Mouse (Mus musculus): ENCODE results near the gene Nwd2. TPM values are rescaled to one million over a fixed set of nuclear protein-coding genes. Genes with fewer than 3 reads are reported as not detected.
A peak's percentile ranks its signal among the peaks of the same experiment; 100 is the strongest.

Gene Nwd2
- polyA plus RNA-seq, 1 experiment = not detected

DNA sequence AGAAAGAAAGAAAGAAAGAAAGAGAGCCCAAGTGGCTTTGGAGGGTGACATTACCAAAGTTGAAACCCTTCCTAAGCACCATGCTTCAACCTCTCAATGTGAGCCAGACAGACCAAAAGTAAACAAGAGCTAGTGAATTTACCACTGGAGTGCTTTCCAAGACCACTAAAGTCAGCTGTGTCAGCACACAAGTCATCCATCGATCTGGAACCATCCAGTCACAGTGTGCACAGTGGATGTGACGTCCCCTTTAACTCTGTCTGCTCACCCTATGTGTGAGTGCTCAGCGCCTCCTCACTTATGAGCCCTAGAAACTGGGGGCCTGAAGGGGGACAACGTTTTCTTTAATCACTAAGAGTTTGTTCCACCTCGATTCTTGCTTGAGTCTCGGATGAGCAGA lies 170.6 kb downstream of the Nwd2 start:
- Histone ChIP-seq H3K4me3 (ENCODE audit: insufficient read depth, low read depth, low read length) (no peak overlapping the region), H3K4me1 (ENCODE audit: control insufficient read depth, insufficient read depth, low read length) (peaks cover 45% of the 10 kb centered on the region), H3K27ac (ENCODE audit: insufficient read depth, low read depth, low read length) (peak overlapping the region; percentile 65; the same call in 1 of the 2 replicates), H3K36me3 (ENCODE audit: control insufficient read depth, insufficient read depth, low read length) (no peaks in the 10 kb centered on the region), H3K27me3 (replicated peaks; ENCODE audit: control insufficient read depth, insufficient read depth, low read length) (no peaks in the 10 kb centered on the region)
- 44% methylated on average over 6 of the region's 6 CpGs for WGBS
- no peak for DNase-seq
- TF ChIP-seq CTCF (conservative IDR thresholded peaks at IDR 0.05; ENCODE audit: insufficient read depth, insufficient read length, low read depth, low read length) = no peak
- TF ChIP-seq POLR2A (IDR thresholded peaks at IDR 0.05; ENCODE audit: low read depth, low read length) = no peak

DNA sequence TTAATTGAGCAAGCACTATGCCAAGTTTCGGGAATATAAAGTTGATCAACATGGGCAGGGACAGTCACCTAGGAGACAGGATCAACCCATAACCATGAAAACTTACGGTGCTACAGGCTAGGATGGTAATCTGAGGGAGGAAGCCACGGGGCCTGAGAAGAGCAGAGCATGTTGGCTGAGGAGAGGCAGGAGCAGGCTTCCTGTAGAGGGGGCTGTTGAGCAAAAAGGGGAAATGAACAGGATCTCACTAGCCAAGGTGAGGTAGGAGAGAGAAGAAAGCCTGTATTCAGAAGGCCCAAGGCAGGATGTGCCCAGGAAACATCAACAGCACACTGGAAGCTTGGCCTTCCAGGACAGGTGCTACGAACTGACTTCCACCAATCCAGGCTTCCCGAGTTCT lies 172.3 kb downstream of the Nwd2 start:
- Histone ChIP-seq H3K4me1 (ENCODE audit: control insufficient read depth, insufficient read depth, low read length) (peaks cover 46% of the 10 kb centered on the region), H3K27me3 (replicated peaks; ENCODE audit: control insufficient read depth, insufficient read depth, low read length) (no peaks in the 10 kb centered on the region), H3K36me3 (ENCODE audit: control insufficient read depth, insufficient read depth, low read length) (no peaks in the 10 kb centered on the region), H3K4me3 (ENCODE audit: insufficient read depth, low read depth, low read length) (no peak overlapping the region), H3K27ac (ENCODE audit: insufficient read depth, low read depth, low read length) (peak overlapping the region; percentile 41)
- DNase-seq = no peak
- WGBS = 80% methylated on average over 5 of the region's 5 CpGs
- TF ChIP-seq POLR2A (IDR thresholded peaks at IDR 0.05; ENCODE audit: low read depth, low read length) (no peak), CTCF (conservative IDR thresholded peaks at IDR 0.05; ENCODE audit: insufficient read depth, insufficient read length, low read depth, low read length) (peak; percentile 50)

DNA sequence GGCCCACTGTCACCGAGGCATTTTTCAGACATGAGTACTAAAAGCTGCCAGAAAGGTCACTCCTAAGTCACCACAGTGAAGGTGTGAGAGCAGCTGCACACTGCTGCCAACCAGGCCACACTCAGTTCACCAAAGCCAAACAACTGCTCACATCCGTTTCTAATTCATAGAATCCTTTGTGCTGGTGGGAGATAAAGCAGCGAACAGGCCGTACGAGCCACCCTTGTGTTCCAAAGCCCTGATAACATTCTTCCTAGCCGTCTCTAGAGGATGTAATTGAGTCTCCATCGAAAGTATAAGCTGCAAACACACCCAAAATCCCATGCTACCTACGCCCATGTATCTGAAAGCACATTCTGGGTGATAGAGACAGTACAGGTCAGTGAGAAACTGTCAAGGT lies 173.0 kb downstream of the Nwd2 start:
- DNase-seq = no peak
- Histone ChIP-seq H3K27ac (ENCODE audit: insufficient read depth, low read depth, low read length) (0 out of 2 replicates have a peak overlapping the region, but pooled peaks have one; percentile 20), H3K4me3 (ENCODE audit: insufficient read depth, low read depth, low read length) (no peak overlapping the region), H3K36me3 (ENCODE audit: control insufficient read depth, insufficient read depth, low read length) (no peaks in the 10 kb centered on the region), H3K27me3 (replicated peaks; ENCODE audit: control insufficient read depth, insufficient read depth, low read length) (no peaks in the 10 kb centered on the region), H3K4me1 (ENCODE audit: control insufficient read depth, insufficient read depth, low read length) (peaks cover 48% of the 10 kb centered on the region)
- WGBS = 73% methylated on average over 8 of the region's 8 CpGs
- no peak for TF ChIP-seq CTCF (conservative IDR thresholded peaks at IDR 0.05; ENCODE audit: insufficient read depth, insufficient read length, low read depth, low read length)

DNA sequence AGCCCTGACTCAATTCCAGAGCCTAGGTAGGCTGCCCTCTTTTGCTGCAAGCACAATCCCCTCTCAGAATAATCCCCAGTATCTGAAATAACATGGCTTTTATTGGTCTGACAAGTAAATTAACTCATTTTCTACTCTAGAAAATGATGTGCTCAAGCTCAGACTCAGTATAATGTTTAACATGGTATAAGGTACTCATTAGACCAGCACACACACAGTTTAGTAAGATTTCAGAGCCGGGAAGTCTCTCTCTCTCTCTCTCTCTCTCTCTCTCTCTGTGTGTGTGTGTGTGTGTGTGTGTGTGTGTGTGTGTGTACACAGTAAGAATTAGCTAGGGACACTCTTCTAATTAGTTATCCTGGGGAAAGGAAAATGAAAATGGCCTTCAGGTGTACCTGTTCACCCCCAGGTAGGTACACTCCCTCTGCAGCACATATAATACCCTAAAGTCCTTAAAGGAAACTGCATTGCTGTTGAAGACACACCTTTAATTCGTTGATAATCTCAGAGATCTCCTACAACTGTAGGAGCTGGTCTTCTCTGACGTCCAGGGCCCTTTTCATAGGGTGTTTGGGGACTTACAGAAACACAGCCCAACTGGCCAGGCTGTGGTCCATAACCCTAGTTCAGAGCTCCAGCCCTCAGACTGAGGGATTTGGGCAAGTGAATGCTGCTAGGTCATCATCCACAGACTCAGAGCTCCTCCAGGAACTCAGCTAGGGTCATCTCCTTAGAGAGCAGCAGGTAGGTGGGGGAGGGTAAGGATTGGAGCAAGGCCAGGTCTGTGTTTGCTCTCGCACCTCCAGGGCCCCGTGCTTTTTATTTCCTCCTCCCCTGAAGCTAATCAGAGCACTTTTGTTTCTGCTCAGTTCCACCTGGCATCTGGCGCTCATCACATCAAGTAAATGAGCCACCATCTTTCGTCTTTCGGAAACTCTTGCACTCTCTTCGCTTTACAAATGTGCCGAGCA lies 174.7 kb downstream of the Nwd2 start:
- Histone ChIP-seq H3K27me3 (replicated peaks; ENCODE audit: control insufficient read depth, insufficient read depth, low read length) (no peaks in the 10 kb centered on the region), H3K36me3 (ENCODE audit: control insufficient read depth, insufficient read depth, low read length) (no peaks in the 10 kb centered on the region), H3K4me3 (ENCODE audit: insufficient read depth, low read depth, low read length) (no peak overlapping the region), H3K27ac (ENCODE audit: insufficient read depth, low read depth, low read length) (peak overlapping the region; percentile 74), H3K4me1 (ENCODE audit: control insufficient read depth, insufficient read depth, low read length) (peaks cover 50% of the 10 kb centered on the region)
- 46% methylated on average over 10 of the region's 10 CpGs for WGBS
- no peak for TF ChIP-seq CTCF (conservative IDR thresholded peaks at IDR 0.05; ENCODE audit: insufficient read depth, insufficient read length, low read depth, low read length)
- peak; percentile 78 for DNase-seq

DNA sequence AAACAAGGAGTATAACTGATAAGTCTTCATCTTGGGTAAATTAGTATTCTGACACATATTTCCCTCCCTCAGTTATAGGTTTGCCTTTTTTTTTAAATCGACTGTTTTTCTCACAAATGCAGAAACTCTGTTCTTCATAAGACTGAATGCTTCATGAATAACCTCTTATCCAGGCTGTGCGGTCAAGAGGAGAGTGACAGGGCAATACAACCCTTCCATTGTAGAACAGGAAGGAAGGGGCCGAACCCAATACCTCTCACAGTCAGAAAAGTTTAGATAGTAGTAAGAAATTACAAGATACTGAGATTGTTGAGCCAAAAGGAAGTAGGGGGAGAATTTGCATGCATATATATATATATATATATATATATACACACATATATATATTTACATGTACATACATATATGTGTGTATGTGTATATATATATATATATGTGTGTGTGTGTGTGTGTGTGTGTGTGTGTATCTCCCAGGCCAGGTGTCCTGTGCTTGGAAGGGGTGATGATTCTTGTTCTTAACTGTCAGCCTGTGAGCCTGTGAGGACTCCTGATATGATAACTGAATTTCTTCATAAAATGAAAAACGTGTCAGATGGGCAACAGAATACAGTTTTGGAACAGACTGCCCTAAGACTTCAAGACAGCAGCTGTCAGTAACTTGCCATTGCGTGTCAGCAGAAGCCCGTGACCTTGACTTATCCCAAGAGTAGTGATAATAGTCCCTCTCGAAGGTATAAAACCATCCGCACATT lies 175.9 kb downstream of the Nwd2 start:
- WGBS = 74% methylated on average over 8 of the region's 8 CpGs
- DNase-seq = no peak
- H3K27me3 ChIP-seq (replicated peaks; ENCODE audit: control insufficient read depth, insufficient read depth, low read length) = no peaks in the 10 kb centered on the region
- H3K4me1 ChIP-seq (ENCODE audit: control insufficient read depth, insufficient read depth, low read length) = peaks cover 46% of the 10 kb centered on the region
- no peaks in the 10 kb centered on the region for H3K36me3 ChIP-seq (ENCODE audit: control insufficient read depth, insufficient read depth, low read length)
- no peak overlapping the region for H3K27ac ChIP-seq (ENCODE audit: insufficient read depth, low read depth, low read length)
- TF ChIP-seq CTCF (conservative IDR thresholded peaks at IDR 0.05; ENCODE audit: insufficient read depth, insufficient read length, low read depth, low read length) (no peak), POLR2A (IDR thresholded peaks at IDR 0.05; ENCODE audit: low read depth, low read length) (no peak)
- H3K4me3 ChIP-seq (ENCODE audit: insufficient read depth, low read depth, low read length) = no peak overlapping the region

DNA sequence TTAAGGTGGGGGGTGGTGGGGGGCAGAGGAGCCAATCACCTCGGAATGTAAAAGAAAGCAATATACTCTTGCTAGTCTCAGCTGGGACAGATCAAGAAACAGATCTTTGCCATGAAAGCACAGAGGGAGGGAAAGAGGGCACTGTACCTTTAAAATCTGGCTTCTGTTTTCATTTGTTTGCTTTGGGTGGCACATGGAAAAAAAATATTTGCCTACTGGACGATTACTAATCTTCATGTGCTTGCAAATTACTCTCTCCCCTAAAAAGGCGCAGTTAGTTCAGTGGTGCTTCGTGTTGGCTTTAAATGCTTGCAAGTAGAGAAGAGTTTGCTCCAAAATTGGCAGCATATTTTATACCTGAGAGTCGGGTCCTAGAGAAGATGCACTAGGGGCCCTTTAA lies 177.0 kb downstream of the Nwd2 start:
- WGBS = 31% methylated on average over 5 of the region's 5 CpGs
- peak; percentile 30 for DNase-seq
- H3K27me3 ChIP-seq (replicated peaks; ENCODE audit: control insufficient read depth, insufficient read depth, low read length) = no peaks in the 10 kb centered on the region
- H3K27ac ChIP-seq (ENCODE audit: insufficient read depth, low read depth, low read length) = peak overlapping the region; percentile 84
- H3K36me3 ChIP-seq (ENCODE audit: control insufficient read depth, insufficient read depth, low read length) = no peaks in the 10 kb centered on the region
- H3K4me1 ChIP-seq (ENCODE audit: control insufficient read depth, insufficient read depth, low read length) = peaks cover 46% of the 10 kb centered on the region
- no peak for TF ChIP-seq POLR2A (IDR thresholded peaks at IDR 0.05; ENCODE audit: low read depth, low read length)
- no peak for TF ChIP-seq CTCF (conservative IDR thresholded peaks at IDR 0.05; ENCODE audit: insufficient read depth, insufficient read length, low read depth, low read length)
- H3K4me3 ChIP-seq (ENCODE audit: insufficient read depth, low read depth, low read length) = no peak overlapping the region

DNA sequence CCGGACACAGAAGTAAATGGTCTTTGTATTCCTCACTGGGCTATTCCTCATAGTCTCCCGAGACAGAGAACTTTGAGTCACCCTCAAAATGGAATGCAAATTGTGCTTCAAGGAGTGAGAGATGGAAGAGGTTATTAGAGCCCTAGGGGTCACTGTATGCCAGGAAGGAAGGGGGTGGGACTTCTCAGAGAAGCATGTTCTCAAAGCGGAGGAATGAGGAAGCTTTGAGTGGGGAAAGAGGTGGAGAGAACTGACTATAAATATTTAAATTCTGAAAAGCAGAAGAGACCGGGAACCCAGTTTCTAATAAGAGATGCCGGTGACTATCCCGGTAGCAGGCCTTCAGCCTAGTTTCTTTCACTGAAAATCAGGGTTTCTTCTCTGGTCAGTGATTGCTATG lies 178.1 kb downstream of the Nwd2 start:
- Histone ChIP-seq H3K4me1 (ENCODE audit: control insufficient read depth, insufficient read depth, low read length) (peaks cover 47% of the 10 kb centered on the region), H3K27me3 (replicated peaks; ENCODE audit: control insufficient read depth, insufficient read depth, low read length) (no peaks in the 10 kb centered on the region), H3K27ac (ENCODE audit: insufficient read depth, low read depth, low read length) (peak overlapping the region; percentile 84), H3K4me3 (ENCODE audit: insufficient read depth, low read depth, low read length) (no peak overlapping the region), H3K36me3 (ENCODE audit: control insufficient read depth, insufficient read depth, low read length) (no peaks in the 10 kb centered on the region)
- DNase-seq = peak; percentile 66
- TF ChIP-seq POLR2A (IDR thresholded peaks at IDR 0.05; ENCODE audit: low read depth, low read length) = no peak
- no peak for TF ChIP-seq CTCF (conservative IDR thresholded peaks at IDR 0.05; ENCODE audit: insufficient read depth, insufficient read length, low read depth, low read length)
- WGBS = 17% methylated on average over 6 of the region's 6 CpGs
